Mouse (Mus musculus): ENCODE measurements around the gene Olfr164. TPM values are rescaled to one million over a fixed set of nuclear protein-coding genes. Genes with fewer than 3 reads are reported as not detected.

The Olfr164 gene
- not detected in 2 replicates for polyA plus RNA-seq (2012; ENCODE audit: insufficient read depth, insufficient read length, missing spikeins)

- Histone ChIP-seq H3K27ac (ENCODE audit: insufficient read depth, low read depth, low read length) (no peak within 1 kb of the TSS), H3K4me1 (ENCODE audit: control insufficient read depth, insufficient read depth, low read length) (no peaks in the 10 kb centered on the region), H3K4me3 (ENCODE audit: insufficient read depth, low read length) (no peak within 1 kb of the TSS)
- TF ChIP-seq POLR2A (IDR thresholded peaks at IDR 0.05; ENCODE audit: borderline replicate concordance, low read depth, low read length) = no peak
These were observed at the start of gene Olfr164 for GRCm38 (mm10) chr16:19313964-19314363. Gene Olfr164 (minus strand): TSS chr16:19314064.

GRCm38 (mm10) chr16:19349111-19349510, 35.2 kb upstream of the Olfr164 start:
- H3K27ac ChIP-seq (ENCODE audit: insufficient read depth, low read depth, low read length) = no peak overlapping the region
- TF ChIP-seq POLR2A (IDR thresholded peaks at IDR 0.05; ENCODE audit: borderline replicate concordance, low read depth, low read length) (no peak), CTCF (IDR thresholded peaks at IDR 0.05; ENCODE audit: low read depth, low read length) (no peak)
- H3K4me3 ChIP-seq (ENCODE audit: insufficient read depth, low read length) = no peak overlapping the region
- H3K4me1 ChIP-seq (ENCODE audit: control insufficient read depth, insufficient read depth, low read length) = no peaks in the 10 kb centered on the region

GRCm38 (mm10) chr16:19263235-19263634, 50.6 kb downstream of the Olfr164 start:
- H3K4me3 ChIP-seq (ENCODE audit: insufficient read depth, low read length) = no peak overlapping the region
- H3K27ac ChIP-seq (ENCODE audit: insufficient read depth, low read depth, low read length) = no peak overlapping the region
- TF ChIP-seq CTCF (IDR thresholded peaks at IDR 0.05; ENCODE audit: low read depth, low read length) = no peak
- no peak for TF ChIP-seq POLR2A (IDR thresholded peaks at IDR 0.05; ENCODE audit: borderline replicate concordance, low read depth, low read length)
- H3K4me1 ChIP-seq (ENCODE audit: control insufficient read depth, insufficient read depth, low read length) = no peaks in the 10 kb centered on the region

- TF ChIP-seq POLR2A (IDR thresholded peaks at IDR 0.05; ENCODE audit: borderline replicate concordance, low read depth, low read length) = no peak
- no peak for TF ChIP-seq CTCF (IDR thresholded peaks at IDR 0.05; ENCODE audit: low read depth, low read length)
- no peak overlapping the region for H3K27ac ChIP-seq (ENCODE audit: insufficient read depth, low read depth, low read length)
- no peak overlapping the region for H3K4me3 ChIP-seq (ENCODE audit: insufficient read depth, low read length)
- no peaks in the 10 kb centered on the region for H3K4me1 ChIP-seq (ENCODE audit: control insufficient read depth, insufficient read depth, low read length)
These were observed 53.1 kb downstream of the Olfr164 start for GRCm38 (mm10) chr16:19260780-19261179.

GRCm38 (mm10) chr16:19245835-19246234, 68.0 kb downstream of the Olfr164 start:
- TF ChIP-seq CTCF (IDR thresholded peaks at IDR 0.05; ENCODE audit: low read depth, low read length) (no peak), POLR2A (IDR thresholded peaks at IDR 0.05; ENCODE audit: borderline replicate concordance, low read depth, low read length) (no peak)
- Histone ChIP-seq H3K4me1 (ENCODE audit: control insufficient read depth, insufficient read depth, low read length) (peaks cover 3% of the 10 kb centered on the region; the same call in 1 of the 2 replicates), H3K27ac (ENCODE audit: insufficient read depth, low read depth, low read length) (no peak overlapping the region), H3K4me3 (ENCODE audit: insufficient read depth, low read length) (no peak overlapping the region)

GRCm38 (mm10) chr16:19241539-19242025, 72.3 kb downstream of the Olfr164 start:
- Histone ChIP-seq H3K4me1 (ENCODE audit: control insufficient read depth, insufficient read depth, low read length) (peaks cover 3% of the 10 kb centered on the region; the same call in 1 of the 2 replicates), H3K4me3 (ENCODE audit: insufficient read depth, low read length) (no peak overlapping the region), H3K27ac (ENCODE audit: insufficient read depth, low read depth, low read length) (no peak overlapping the region)
- TF ChIP-seq POLR2A (IDR thresholded peaks at IDR 0.05; ENCODE audit: borderline replicate concordance, low read depth, low read length) = no peak
- TF ChIP-seq CTCF (IDR thresholded peaks at IDR 0.05; ENCODE audit: low read depth, low read length) = no peak

- H3K4me1 ChIP-seq (ENCODE audit: control insufficient read depth, insufficient read depth, low read length) = peaks cover 3% of the 10 kb centered on the region; the same call in 1 of the 2 replicates
- TF ChIP-seq CTCF (IDR thresholded peaks at IDR 0.05; ENCODE audit: low read depth, low read length) = no peak
- no peak for TF ChIP-seq POLR2A (IDR thresholded peaks at IDR 0.05; ENCODE audit: borderline replicate concordance, low read depth, low read length)
- H3K4me3 ChIP-seq (ENCODE audit: insufficient read depth, low read length) = no peak overlapping the region
- no peak overlapping the region for H3K27ac ChIP-seq (ENCODE audit: insufficient read depth, low read depth, low read length)
These were observed 72.9 kb downstream of the Olfr164 start for GRCm38 (mm10) chr16:19240792-19241538.

GRCm38 (mm10) chr16:19236719-19237118, 77.1 kb downstream of the Olfr164 start:
- no peak for TF ChIP-seq POLR2A (IDR thresholded peaks at IDR 0.05; ENCODE audit: borderline replicate concordance, low read depth, low read length)
- TF ChIP-seq CTCF (IDR thresholded peaks at IDR 0.05; ENCODE audit: low read depth, low read length) = no peak
- Histone ChIP-seq H3K4me3 (ENCODE audit: insufficient read depth, low read length) (no peak overlapping the region), H3K27ac (ENCODE audit: insufficient read depth, low read depth, low read length) (no peak overlapping the region), H3K4me1 (ENCODE audit: control insufficient read depth, insufficient read depth, low read length) (peaks cover 8% of the 10 kb centered on the region; the same call in 1 of the 2 replicates)

Other genes with a start within 250 kb of the Olfr164 start
- gene Olfr165, start 109.1 kb upstream of the Olfr164 start, polyA plus RNA-seq (2012; ENCODE audit: insufficient read depth, insufficient read length, missing spikeins) = not detected in 2 replicates
- gene Olfr166, start 169.6 kb upstream of the Olfr164 start, polyA plus RNA-seq (2012; ENCODE audit: insufficient read depth, insufficient read length, missing spikeins) = not detected in 2 replicates
- 0.17 TPM in 1 of 2 replicates, not detected in the other for gene Olfr167, start 208.2 kb upstream of the Olfr164 start, polyA plus RNA-seq (2012; ENCODE audit: insufficient read depth, insufficient read length, missing spikeins)
- not detected in 2 replicates for gene Olfr168, start 221.5 kb upstream of the Olfr164 start, polyA plus RNA-seq (2012; ENCODE audit: insufficient read depth, insufficient read length, missing spikeins)